Mouse (Mus musculus) ovary, postnatal 10 days (tissue): ENCODE data around the gene Ano7.
A peak's percentile ranks its signal among the peaks of the same experiment; 100 is the strongest.

Source experiments
- DNase-seq: peaks from one replicate; pipeline ENCODE4 v3.0.0; 2022; ENCODE audit warnings: low spot score

Ano7 gene

DNA sequence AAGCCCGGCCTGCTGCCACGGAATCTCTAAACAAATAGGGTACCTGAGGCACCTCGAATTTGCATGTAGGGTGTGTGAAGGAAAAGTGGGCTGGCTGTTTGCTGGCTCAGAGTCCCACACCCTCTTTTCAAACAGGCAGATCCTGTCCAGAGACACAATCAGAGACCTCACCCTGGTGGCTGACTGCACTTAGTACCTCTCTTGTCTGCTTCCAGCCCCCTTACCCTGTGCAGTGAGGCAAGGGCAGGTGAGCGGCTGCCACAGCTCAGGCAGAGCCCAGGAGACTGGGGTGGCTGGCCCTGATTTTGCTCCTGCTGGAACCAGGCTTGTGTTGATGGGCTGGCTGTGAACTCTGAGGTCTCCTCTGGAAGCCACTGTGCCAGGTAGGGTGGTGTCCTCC, at the start of gene Ano7:
Gene Ano7, plus strand, starts transcription at position 266 of the 400 bp plus-strand sequence.
- no peak for DNase-seq

DNA sequence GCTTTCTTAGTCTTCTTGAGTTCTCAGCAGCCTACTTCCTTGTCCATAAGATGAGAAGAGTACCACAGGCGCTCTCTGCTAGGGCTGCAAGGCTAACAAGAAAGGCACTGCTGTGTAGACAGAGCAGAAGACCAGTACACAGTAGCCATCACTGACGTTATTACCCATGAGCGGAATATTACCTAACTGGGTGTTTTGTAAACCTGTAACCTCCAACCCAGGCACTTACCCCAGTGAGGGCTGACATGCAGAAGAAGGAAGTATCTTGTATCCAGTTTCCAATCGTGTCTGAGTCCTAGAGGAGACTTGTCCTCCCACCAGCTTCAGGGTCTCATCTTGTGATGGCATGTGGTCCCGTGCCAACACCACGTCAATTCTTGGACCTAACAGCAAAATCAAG, 49.8 kb upstream of the Ano7 start:
- DNase-seq, result no peak

DNA sequence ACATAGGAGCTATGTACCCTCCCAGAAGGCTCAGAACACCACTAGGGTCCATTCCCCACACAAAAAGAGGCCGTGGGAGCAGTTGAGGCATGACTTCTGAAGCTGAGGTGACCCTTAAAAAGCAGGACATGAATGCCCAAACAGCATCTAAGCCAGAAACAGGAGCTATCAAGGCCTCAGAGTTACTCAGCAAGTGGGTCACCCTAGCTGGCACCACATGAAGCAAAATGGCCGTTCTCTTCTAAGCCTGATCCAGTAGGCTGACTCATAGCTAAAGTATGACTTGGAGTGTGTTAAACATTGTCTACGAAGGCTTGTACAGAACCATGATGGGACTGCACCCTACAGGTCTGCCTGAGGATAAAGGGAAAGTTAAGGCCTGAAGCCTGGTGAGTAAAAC, 47.3 kb upstream of the Ano7 start:
- DNase-seq, result no peak

DNA sequence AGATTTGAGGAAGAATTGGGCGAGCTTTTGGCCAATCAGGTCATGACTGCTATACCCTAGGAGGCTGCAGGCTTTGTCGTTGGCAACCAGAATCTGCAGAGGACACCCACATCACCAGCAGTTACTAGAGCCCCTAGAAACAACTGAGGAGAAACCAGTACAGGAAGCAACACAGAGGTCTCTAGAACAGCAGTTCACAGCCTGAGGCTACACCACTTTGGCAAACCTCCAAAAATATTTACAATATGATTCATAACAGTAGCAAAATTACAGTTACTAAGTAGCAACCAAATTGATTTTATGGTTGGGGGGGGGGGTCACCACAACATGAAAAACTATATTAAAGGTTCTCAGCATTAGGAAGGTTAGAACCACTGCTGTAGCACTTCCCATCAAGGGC, 39.1 kb upstream of the Ano7 start:
- no peak for DNase-seq

DNA sequence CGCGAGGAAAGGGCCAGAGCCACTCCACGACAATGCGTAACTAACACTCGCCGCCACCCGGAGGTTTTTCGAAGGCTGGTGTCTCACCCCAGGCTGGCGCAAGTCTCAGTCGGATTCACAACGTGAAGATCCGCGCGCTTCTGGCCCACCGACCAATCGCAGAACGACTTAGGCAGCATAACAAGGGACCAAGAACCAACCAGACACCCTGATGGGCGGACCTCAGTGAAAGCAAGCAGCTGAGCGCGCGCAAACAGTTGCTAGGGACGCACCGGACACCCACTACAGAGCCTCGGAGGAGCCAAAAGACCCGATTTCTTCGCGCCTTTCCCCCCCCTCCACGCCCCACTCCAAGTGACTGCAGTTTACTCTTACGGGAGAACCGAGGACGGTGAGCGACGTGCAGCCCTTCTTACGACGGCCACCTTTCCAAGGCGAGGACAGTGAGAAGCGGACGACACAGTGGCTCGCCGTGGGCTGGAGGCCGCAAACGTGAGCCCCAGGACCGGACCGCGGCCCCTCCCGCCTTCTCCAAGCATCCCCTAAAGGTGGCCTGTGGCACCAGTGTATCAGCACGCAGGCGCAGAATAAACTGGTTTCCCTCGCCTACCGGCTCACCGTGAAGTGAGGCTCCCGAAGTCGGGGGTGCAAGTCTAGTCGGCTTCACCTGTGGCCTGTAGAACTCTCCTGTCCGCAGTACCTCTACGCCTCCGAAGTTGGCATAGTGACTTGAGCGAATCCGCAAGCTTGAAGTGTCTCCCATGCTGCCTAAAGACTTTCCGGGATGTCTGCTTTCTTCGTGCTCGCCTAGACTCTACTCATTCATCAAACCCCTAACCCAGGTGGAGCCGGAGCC, 30.9 kb upstream of the Ano7 start, which contains the start of the genes Ppp1r7 and Pask:
Gene Ppp1r7, plus strand, starts transcription at position 207 of the 856 bp plus-strand sequence.
Gene Pask, minus strand, starts transcription at position 835 of the 856 bp plus-strand sequence.
- peak; percentile 77 for DNase-seq

DNA sequence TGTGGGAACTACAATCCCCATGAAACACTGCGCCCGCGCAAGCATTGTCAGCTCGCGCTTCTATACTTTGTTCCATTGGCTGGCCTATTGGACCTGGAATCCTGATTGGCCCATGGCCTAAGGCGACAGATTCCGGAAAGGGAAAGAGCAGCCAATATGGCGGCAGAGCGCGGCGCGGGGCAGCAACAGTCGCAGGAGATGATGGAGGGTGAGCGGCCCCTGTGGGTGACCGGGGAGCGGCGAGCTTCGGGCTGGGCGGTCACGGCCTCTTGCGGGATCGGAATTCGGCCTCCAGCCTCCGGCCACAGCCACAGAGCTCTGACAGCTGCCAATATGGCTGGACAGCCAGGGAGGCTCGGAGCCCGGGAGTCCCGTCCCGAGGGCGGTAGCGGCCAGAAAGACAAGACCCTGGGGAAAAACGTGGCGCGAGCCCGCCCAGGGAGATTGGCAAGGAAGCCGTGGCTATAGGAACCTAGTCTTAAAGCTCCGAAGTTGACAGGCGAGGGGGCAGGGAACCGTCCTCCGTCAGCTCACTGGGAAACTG, 30.2 kb upstream of the Ano7 start:
- DNase-seq, result peak; percentile 79

DNA sequence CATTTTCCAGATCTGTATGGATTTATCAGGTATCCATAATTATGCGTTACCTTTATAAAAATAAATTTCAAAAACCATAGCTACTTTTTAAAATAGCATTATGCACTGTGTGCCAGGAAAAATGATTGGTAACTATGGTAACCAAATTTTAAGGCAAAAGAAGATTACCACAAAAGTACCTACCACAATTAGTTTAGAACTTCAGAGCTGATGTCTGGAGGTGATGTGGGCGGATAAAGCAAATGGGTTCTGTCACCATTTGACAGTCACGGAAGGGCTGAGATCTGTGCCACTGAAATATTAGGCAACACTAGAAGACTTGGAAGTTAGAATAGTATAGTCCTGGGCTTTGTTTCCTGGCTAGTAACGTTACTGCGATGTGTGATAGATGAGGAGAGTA, 26.6 kb upstream of the Ano7 start:
- DNase-seq, result no peak

DNA sequence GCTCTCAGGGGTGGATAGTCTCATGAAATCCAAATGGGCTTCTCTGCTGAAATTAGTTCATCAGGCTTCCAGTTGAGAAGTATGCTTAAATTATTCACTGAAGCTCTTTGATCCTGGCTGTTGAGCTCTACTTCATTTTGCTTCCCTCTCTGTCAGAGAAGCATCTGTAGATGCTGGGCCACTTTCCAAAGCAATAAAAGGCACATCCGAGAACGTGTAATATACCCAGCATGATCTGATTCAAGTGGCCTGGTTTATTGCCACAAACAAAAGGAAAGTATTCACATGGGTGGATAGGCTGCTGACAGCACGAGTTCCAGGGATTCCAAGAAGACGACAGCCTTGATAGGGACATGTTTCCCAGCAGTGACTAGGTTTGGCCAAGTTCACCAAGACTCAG, 24.0 kb upstream of the Ano7 start:
- no peak for DNase-seq

DNA sequence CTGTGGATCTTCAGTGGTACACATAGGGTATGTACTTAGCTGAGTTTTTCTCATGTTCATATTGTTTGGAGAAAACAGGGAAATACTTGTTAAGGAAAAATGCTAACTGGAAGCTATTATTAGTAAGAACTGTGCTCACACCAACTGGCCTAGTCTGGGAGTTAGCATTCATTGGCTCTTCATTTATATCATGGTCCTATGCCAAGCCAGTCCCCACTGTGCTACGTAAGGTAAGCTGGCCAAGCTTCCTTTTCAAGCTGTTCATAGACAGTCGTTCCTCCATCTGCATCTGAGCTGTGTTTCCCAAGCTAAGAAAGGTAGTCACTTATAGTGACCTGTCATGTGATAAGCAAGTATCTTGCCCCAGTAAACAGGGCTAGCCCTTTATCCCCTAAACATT, 21.0 kb upstream of the Ano7 start:
- DNase-seq, result no peak

DNA sequence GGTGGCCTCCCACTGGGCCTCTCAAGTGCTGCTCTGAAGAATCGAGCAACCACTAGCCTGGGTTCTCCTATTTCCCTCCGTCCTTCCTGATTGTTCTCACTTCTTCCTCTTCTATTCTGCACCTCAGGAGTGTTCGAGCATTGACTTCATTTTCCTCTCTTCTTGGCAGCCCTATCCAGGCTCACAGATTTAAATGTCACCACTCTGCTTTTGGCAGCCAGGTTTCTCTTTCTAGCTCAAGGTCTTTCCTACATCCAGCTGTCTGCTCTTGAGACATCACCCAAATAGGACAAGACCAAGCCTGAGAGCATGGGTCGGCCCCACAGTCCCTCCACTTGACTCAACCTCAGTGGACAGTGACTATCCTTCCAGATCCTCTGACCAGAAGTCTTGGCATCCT, 11.1 kb upstream of the Ano7 start:
- DNase-seq, result no peak

DNA sequence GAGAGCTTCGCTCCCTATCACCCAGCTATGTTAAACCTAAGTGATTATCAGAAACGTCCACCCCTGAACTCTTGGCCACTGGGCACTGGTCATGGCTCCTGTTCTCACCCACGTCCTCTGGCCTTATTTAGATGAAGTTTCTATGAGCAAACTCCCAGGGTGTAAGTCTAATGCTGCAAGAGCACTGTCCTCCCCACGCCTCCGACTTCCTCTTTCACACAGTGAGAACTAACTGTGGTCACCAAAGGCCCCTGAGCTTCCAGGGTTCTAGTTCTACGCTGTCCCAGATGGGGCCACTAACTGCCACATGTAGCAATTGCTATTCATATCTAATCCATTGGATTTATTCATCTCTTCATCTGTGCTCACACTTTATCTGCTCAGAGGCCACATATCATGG, 8.1 kb upstream of the Ano7 start:
- DNase-seq, result no peak

DNA sequence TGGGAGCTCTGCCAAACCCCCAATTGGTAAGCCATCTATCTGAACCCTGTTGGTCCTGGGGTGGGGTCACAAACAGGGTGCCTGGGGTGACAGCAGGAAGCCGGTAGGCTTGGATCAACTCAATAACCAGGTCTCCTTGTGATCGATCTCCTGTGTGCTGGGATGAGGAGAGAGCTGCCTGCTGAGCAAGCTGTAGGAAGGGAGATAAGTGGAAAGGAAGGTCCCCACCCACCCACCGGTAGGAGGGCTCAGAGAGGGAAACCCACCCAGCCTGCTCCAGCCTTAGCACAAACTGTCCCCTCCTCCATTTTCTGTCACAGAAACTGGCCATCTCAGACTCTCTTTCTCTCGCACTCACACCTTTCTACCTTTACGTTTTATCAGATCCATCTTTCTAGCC, 3.6 kb downstream of the Ano7 start:
- no peak for DNase-seq

DNA sequence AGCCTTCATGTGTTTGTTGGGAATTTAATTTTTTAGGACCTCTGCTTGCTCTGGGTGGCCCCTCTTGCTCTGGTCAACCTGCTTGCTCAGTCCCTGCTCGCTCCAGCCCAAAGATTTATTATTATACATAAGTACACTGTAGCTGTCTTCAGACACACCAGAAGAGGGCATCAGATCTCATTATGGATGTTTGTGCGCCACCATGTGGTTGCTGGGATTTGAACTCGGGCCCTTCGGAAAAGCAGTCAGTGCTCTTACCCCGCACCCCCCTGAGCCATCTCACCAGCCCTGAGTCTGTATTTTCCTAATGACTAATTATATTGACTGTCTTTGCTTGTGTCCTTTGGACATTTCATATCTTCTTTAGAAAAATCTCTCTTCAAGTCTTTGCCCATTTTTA, 5.4 kb downstream of the Ano7 start:
- no peak for DNase-seq

DNA sequence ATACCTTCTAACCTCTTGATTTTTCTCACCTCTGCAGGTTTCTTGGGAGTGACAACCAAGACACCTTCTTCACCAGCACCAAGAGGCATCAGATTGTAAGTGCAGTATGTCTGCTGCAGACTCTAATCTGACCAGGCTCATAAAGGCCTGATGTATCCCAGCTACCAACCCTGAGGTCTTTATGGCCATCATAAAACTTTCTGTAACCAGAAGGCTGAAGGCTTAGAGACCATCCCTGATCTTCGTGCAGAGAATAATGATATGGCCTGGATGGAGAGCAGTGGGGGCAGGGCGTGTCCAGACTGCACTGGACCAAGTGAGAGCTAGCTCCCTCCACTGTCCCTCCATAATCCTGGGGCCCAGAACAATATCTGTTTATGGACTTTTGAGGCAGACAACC, 13.5 kb downstream of the Ano7 start:
- no peak for DNase-seq

DNA sequence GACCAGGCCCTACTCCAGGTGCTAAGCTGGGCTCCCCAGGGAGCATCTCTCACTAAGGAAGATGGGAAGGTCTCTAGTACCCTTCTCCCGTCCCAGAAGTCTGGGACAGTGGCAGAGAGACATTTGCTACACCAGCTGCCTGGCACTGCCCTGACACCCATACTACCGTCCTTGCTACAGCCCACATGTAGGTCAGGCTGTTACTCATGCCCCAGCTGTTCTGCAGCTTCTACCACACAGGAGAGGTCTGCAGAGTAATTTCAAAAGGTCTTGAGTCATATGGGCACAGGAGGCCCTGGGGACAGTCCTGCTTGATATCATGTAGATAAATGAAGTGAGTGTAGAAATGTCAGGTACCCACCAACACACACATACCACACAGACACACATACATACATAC, 15.2 kb downstream of the Ano7 start:
- DNase-seq, result no peak

DNA sequence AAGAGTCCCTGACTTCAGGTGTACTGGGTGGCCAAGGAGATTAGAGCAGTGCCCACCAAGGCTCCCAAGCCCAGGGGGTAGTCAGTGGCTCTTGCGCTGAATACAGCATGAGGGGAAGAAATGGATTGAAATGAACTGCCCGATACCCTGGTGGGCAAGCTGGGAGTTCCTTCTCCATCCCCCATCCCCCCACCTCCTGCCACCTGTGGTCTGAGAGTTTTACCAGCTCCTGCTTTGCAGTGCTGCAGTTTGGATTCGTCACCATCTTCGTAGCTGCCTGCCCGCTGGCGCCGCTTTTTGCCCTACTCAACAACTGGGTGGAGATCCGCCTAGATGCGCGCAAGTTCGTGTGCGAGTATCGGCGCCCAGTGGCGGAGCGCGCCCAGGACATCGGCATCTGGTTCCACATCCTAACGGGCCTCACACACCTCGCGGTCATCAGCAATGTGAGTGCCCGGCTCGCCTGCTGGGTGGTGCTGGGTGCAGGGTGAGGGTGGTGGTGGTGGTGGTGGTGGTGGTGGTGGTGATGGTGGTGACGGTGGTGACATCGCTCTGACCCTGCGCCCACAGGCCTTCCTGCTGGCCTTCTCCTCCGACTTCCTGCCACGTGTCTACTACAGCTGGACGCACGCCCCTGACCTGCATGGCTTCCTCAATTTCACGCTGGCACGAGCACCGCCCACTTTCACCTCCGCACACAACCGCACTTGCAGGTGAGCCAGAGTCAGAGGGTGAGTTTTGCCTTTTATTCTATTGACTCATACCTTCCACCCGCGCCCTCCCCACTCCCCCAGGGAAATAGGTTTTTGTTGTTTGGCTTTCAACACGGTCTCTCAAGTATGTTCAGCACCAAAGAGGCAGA, 27.7 kb downstream of the Ano7 start:
- DNase-seq, result no peak

DNA sequence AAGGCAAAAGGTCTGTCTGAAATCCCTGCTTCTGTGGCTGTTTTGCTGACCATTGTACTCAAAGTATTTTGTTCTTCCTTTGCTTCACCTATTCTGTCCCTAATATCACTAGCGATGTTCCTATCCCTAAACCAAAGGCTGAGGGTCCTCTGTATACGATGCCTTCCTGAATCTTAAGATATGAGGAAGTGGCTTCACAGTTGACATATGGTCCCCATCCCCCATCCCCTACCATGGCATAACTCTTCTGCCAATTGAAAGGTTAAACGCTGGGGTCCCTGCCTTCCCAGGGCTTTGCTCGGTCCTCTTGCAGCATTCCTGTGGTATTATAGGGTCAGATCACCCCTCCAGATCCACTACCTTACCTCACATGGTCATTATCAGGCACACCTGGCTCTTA, 29.7 kb downstream of the Ano7 start:
- DNase-seq, result no peak

DNA sequence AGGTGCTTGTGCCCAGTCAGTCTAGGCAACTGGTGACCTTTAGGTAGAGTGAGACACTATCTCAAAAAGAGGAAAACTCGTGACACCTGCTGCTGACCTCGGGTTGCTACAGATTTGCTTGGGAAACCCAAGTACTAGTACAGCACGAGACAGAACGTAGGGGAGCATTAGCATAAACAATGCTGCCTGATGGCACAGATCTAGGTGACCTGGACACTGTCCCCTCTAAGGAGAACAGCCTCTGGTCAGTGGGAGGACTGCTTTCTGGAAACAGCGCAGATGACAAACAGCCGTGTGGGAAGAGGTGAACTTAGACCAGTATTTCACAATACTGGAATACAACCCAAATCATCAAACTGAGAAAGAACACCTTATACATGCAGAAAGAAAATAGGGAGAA, 58.4 kb downstream of the Ano7 start:
- no peak for DNase-seq

DNA sequence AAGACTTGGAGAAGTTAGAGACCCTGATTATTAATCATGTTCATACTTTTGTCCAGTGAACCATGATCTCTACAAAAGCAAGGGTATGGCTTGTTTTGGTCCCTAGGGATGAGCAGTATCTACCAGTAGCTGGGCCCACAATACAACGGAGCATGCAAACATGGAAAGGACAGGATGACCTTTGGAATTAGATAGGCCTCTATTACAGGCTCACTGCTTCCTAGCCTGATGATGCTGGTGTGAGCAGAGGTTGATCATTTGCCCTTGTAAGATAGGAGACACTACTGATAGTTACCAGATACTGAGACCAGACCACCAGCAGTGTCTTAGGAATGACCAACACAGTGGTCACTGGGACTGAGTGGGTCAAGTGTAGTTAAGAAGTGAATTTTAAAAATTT, 65.6 kb downstream of the Ano7 start:
- no peak for DNase-seq

DNA sequence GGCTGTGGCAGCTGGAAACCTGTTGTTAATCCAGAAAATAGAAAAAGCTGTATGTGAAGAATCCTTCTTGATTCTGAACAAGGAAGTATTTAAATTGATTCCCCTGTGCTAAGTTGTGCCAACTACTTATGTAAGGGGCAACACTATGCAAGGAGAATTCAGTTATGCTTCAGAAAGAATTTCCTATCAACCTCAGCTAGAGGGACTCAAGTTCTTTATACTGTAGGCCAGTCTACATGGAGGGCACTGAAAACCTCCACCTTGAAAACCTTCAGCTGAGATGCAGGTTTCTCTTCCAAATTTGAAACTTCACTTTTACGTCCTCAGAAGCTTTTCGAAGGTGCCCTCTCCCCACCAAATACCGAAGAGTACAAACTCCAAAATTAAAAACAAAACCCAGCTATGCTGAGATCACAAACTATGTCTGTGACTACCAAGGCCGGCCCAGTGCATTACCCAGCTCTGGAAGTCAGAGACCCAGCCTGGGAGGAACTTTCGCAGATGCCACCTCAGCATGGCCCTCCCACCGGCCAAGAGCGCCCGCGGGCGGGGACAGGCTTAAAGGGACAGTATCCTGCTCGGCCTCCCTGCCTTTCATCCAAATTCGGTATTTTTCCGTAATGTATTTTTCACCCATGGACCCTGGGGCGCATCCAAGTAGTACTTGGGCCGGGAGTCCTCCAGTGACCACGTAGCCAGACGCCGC, 70.8 kb downstream of the Ano7 start:
- no peak for DNase-seq

DNA sequence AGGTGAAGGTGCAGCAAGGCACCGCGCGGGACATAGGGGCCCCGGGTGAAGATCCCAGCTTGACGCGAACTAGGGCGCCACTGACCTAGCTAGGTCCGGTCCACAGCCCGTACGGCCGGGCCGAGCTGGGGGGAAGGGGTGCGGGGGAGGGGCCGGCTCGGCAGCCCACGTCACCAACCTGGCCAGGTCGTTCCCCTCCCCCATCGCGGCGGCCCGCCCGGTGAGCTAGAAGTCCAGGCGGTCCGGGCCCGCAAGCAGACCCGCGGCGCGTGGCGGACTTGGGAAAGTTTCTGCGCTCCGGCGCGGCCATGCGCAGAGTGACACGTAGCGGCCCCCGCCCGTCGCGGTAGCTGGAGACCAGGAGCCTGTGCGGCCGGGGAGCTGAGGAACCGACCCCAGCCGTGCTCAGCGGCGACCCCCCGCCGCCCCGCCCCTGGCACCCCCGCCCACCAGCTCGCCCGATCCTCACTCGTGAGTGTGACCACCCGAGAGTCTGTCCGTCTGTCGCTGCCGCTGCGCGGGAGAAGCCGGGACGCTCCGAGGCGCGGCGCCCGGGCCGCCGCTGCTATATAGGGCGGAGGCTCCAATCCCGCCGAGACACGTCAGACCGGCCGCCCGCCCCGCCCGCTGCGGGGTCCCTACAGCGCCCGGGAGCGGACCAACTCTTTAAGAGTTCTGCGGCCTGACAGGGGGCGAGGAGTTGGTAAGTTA, 71.5 kb downstream of the Ano7 start:
- DNase-seq, result peak; percentile 73

DNA sequence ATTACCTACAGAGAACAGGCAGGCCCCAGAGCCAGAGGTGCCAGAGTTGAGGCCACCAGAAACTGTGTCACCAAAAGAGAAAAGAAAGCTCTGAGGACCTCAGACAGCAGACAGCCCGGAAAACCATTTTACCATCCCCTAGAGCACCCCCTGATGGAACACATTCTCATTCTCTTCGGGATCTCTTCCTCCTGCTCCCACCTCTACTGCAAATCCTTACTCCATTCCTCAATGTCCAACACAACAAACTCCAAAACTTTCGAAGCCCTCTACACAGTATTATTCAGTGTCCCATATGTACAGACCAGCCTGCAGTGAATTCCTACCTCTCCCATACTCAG, 72.1 kb downstream of the Ano7 start:
- no peak for DNase-seq
